Mouse (Mus musculus): ENCODE measurements around the gene Calr. TPM values are rescaled to one million over a fixed set of nuclear protein-coding genes. Genes with fewer than 3 reads are reported as not detected.
A peak's percentile ranks its signal among the peaks of the same experiment; 100 is the strongest.

Calr gene
- 743 and 792 TPM in 2 replicates for polyA plus RNA-seq (2015; fragmentation: Nextera tagmentation; extraction: Ambion mirVana)

- Histone ChIP-seq H3K4me3 (ENCODE audit: low read length) (peak within 1 kb of the TSS; percentile 84), H3K27me3 (replicated peaks; ENCODE audit: control insufficient read depth, insufficient read depth, low read length) (no peaks in the 10 kb centered on the region), H3K4me2 (ENCODE audit: low read length) (peak within 1 kb of the TSS; percentile 89), H3K27ac (ENCODE audit: low read depth, low read length) (peak within 1 kb of the TSS; percentile 88), H3K36me3 (ENCODE audit: control insufficient read depth, insufficient read depth, low read length) (peaks cover 27% of the 10 kb centered on the region), H3K9ac (ENCODE audit: low read depth, low read length) (peak within 1 kb of the TSS; percentile 98), H3K9me3 (ENCODE audit: control insufficient read depth, low read length) (no peaks in the 10 kb centered on the region), H3K4me1 (ENCODE audit: control insufficient read depth, insufficient read depth, low read depth, low read length) (peaks cover 25% of the 10 kb centered on the region)
- 1% methylated on average over 43 of the region's 55 CpGs for WGBS
- peak; percentile 99 for ATAC-seq
Observed at GRCm38 (mm10) chr8:84846722-84847572, at the start of gene Calr. TSS of gene Calr (minus strand) at chr8:84846934.

GRCm38 (mm10) chr8:84895963-84896362 is 49.2 kb upstream of the Calr start:
- Histone ChIP-seq H3K9me3 (ENCODE audit: control insufficient read depth, low read length) (no peaks in the 10 kb centered on the region), H3K4me3 (ENCODE audit: low read length) (no peak overlapping the region), H3K27me3 (replicated peaks; ENCODE audit: control insufficient read depth, insufficient read depth, low read length) (no peaks in the 10 kb centered on the region), H3K4me1 (ENCODE audit: control insufficient read depth, insufficient read depth, low read depth, low read length) (peaks cover 12% of the 10 kb centered on the region), H3K9ac (ENCODE audit: low read depth, low read length) (no peak overlapping the region), H3K4me2 (ENCODE audit: low read length) (no peak overlapping the region), H3K36me3 (ENCODE audit: control insufficient read depth, insufficient read depth, low read length) (no peaks in the 10 kb centered on the region), H3K27ac (ENCODE audit: low read depth, low read length) (no peak overlapping the region)
- ATAC-seq: no peak
- WGBS: 83% methylated on average over 5 of the region's 5 CpGs

- ATAC-seq: peak; percentile 99
- peak within 1 kb of the TSS; percentile 65 for H3K27ac ChIP-seq (ENCODE audit: low read depth, low read length)
- WGBS: under 1% methylated on average over 11 of the region's 11 CpGs
Observed at GRCm38 (mm10) chr8:84893709-84894134, 47.0 kb upstream of the Calr start, which contains the start of gene Gcdh. TSS of gene Gcdh (minus strand) at chr8:84893921.

GRCm38 (mm10) chr8:84892993-84893708 is 46.4 kb upstream of the Calr start:
- Histone ChIP-seq H3K9me3 (ENCODE audit: control insufficient read depth, low read length) (no peaks in the 10 kb centered on the region), H3K4me2 (ENCODE audit: low read length) (peak overlapping the region; percentile 69), H3K36me3 (ENCODE audit: control insufficient read depth, insufficient read depth, low read length) (peaks cover 4% of the 10 kb centered on the region), H3K4me3 (ENCODE audit: low read length) (peak overlapping the region; percentile 73), H3K4me1 (ENCODE audit: control insufficient read depth, insufficient read depth, low read depth, low read length) (peaks cover 12% of the 10 kb centered on the region), H3K27ac (ENCODE audit: low read depth, low read length) (peak overlapping the region; percentile 65), H3K9ac (ENCODE audit: low read depth, low read length) (peak overlapping the region; percentile 79), H3K27me3 (replicated peaks; ENCODE audit: control insufficient read depth, insufficient read depth, low read length) (no peaks in the 10 kb centered on the region)
- peak; percentile 63 for ATAC-seq
- WGBS: 12% methylated on average over 31 of the region's 31 CpGs

More at GRCm38 (mm10) chr8:84893709-84894134, 47.0 kb upstream of the Calr start, which contains the start of gene Gcdh:
- peaks cover 12% of the 10 kb centered on the region for H3K4me1 ChIP-seq (ENCODE audit: control insufficient read depth, insufficient read depth, low read depth, low read length)
- peak within 1 kb of the TSS; percentile 79 for H3K9ac ChIP-seq (ENCODE audit: low read depth, low read length)
- H3K4me3 ChIP-seq (ENCODE audit: low read length): peak within 1 kb of the TSS; percentile 73
- no peaks in the 10 kb centered on the region for H3K27me3 ChIP-seq (replicated peaks; ENCODE audit: control insufficient read depth, insufficient read depth, low read length)
- H3K9me3 ChIP-seq (ENCODE audit: control insufficient read depth, low read length): no peaks in the 10 kb centered on the region
- H3K4me2 ChIP-seq (ENCODE audit: low read length): peak within 1 kb of the TSS; percentile 69
- no peaks in the 10 kb centered on the region for H3K36me3 ChIP-seq (ENCODE audit: control insufficient read depth, insufficient read depth, low read length)

GRCm38 (mm10) chr8:84889141-84889540 is 42.4 kb upstream of the Calr start:
- WGBS: 86% methylated on average over 1 of the region's 1 CpGs
- H3K36me3 ChIP-seq (ENCODE audit: control insufficient read depth, insufficient read depth, low read length): peaks cover 12% of the 10 kb centered on the region
- no peak for ATAC-seq

GRCm38 (mm10) chr8:84888280-84888679 is 41.5 kb upstream of the Calr start:
- Histone ChIP-seq H3K36me3 (ENCODE audit: control insufficient read depth, insufficient read depth, low read length) (peaks cover 12% of the 10 kb centered on the region), H3K4me2 (ENCODE audit: low read length) (no peak overlapping the region)

More at GRCm38 (mm10) chr8:84889141-84889540, 42.4 kb upstream of the Calr start:
- Histone ChIP-seq H3K4me2 (ENCODE audit: low read length) (no peak overlapping the region), H3K9ac (ENCODE audit: low read depth, low read length) (no peak overlapping the region), H3K4me1 (ENCODE audit: control insufficient read depth, insufficient read depth, low read depth, low read length) (peaks cover 9% of the 10 kb centered on the region), H3K27ac (ENCODE audit: low read depth, low read length) (no peak overlapping the region), H3K9me3 (ENCODE audit: control insufficient read depth, low read length) (no peaks in the 10 kb centered on the region), H3K4me3 (ENCODE audit: low read length) (no peak overlapping the region), H3K27me3 (replicated peaks; ENCODE audit: control insufficient read depth, insufficient read depth, low read length) (no peaks in the 10 kb centered on the region)

GRCm38 (mm10) chr8:84884728-84885127 is 38.0 kb upstream of the Calr start:
- Histone ChIP-seq H3K9me3 (ENCODE audit: control insufficient read depth, low read length) (no peaks in the 10 kb centered on the region), H3K27ac (ENCODE audit: low read depth, low read length) (no peak overlapping the region), H3K4me3 (ENCODE audit: low read length) (no peak overlapping the region), H3K9ac (ENCODE audit: low read depth, low read length) (no peak overlapping the region), H3K4me1 (ENCODE audit: control insufficient read depth, insufficient read depth, low read depth, low read length) (no peaks in the 10 kb centered on the region), H3K36me3 (ENCODE audit: control insufficient read depth, insufficient read depth, low read length) (peaks cover 12% of the 10 kb centered on the region), H3K27me3 (replicated peaks; ENCODE audit: control insufficient read depth, insufficient read depth, low read length) (no peaks in the 10 kb centered on the region), H3K4me2 (ENCODE audit: low read length) (no peak overlapping the region)
- WGBS: 93% methylated on average over 4 of the region's 4 CpGs
- no peak for ATAC-seq

More at GRCm38 (mm10) chr8:84888280-84888679, 41.5 kb upstream of the Calr start:
- Histone ChIP-seq H3K4me1 (ENCODE audit: control insufficient read depth, insufficient read depth, low read depth, low read length) (peaks cover 6% of the 10 kb centered on the region), H3K9ac (ENCODE audit: low read depth, low read length) (no peak overlapping the region), H3K4me3 (ENCODE audit: low read length) (no peak overlapping the region), H3K27ac (ENCODE audit: low read depth, low read length) (no peak overlapping the region), H3K27me3 (replicated peaks; ENCODE audit: control insufficient read depth, insufficient read depth, low read length) (no peaks in the 10 kb centered on the region), H3K9me3 (ENCODE audit: control insufficient read depth, low read length) (no peaks in the 10 kb centered on the region)
- WGBS: 95% methylated on average over 3 of the region's 3 CpGs
- no peak for ATAC-seq

GRCm38 (mm10) chr8:84878915-84879314 is 32.2 kb upstream of the Calr start:
- Histone ChIP-seq H3K27ac (ENCODE audit: low read depth, low read length) (no peak overlapping the region), H3K27me3 (replicated peaks; ENCODE audit: control insufficient read depth, insufficient read depth, low read length) (no peaks in the 10 kb centered on the region), H3K4me2 (ENCODE audit: low read length) (no peak overlapping the region), H3K4me1 (ENCODE audit: control insufficient read depth, insufficient read depth, low read depth, low read length) (no peaks in the 10 kb centered on the region), H3K9ac (ENCODE audit: low read depth, low read length) (no peak overlapping the region), H3K9me3 (ENCODE audit: control insufficient read depth, low read length) (no peaks in the 10 kb centered on the region), H3K4me3 (ENCODE audit: low read length) (no peak overlapping the region), H3K36me3 (ENCODE audit: control insufficient read depth, insufficient read depth, low read length) (no peaks in the 10 kb centered on the region)
- no peak for ATAC-seq
- WGBS: 100% methylated on average over 1 of the region's 1 CpGs

All from hindbrain, embryonic 16.5 days (tissue).